7 mouse cellular contexts compared by ENCODE assay signal in genomic region chr3:51396219-51397068, GRCm38 (mm10). TPM values are rescaled to one million over a fixed set of nuclear protein-coding genes. Genes with fewer than 3 reads are reported as not detected.
DNase-seq lines count a peak whose midpoint lies in the region; ATAC-seq and TF ChIP-seq lines count a peak whose summit lies in the region.

Gene Mgarp (minus strand): TSS chr3:51396738.

- H3K27me3 ChIP-seq in hindbrain, embryonic 14.5 days (ENCODE audit: control insufficient read depth, insufficient read depth, low read length) = peaks cover 32% of the 10 kb centered on the region
- H3K27me3 ChIP-seq in liver, embryonic 12.5 days (replicated peaks) = peaks cover 53% of the 10 kb centered on the region
- no peaks in the 10 kb centered on the region for H3K27me3 ChIP-seq in myocyte (ENCODE audit: control insufficient read depth, insufficient read depth, insufficient read length)

- H3K27ac ChIP-seq in hindbrain, embryonic 14.5 days = no peak within 1 kb of the TSS
- H3K27ac ChIP-seq in liver, embryonic 12.5 days = no peak within 1 kb of the TSS

- peak within 1 kb of the TSS; percentile 47; the same call in 1 of the 2 replicates for H3K9ac ChIP-seq in hindbrain, embryonic 14.5 days
- H3K9ac ChIP-seq in liver, embryonic 12.5 days = peak within 1 kb of the TSS; percentile 52

- peak; percentile 58 for DNase-seq in T-cell, adult 2 months (ENCODE audit: low spot score)
- DNase-seq in c-Kit-positive CD71-positive TER-119-positive erythroid progenitor cells, embryonic 14.5 days (ENCODE audit: low spot score) = peak; percentile 71
- peak; percentile 55 for DNase-seq in gastrocnemius, adult 18-20 months (ENCODE audit: low spot score)
- no peak for DNase-seq in hindbrain, embryonic 14.5 days (ENCODE audit: low spot score)
- peak; percentile 91 for DNase-seq in testis, postnatal 10 days (ENCODE audit: low spot score)

- 3% methylated on average over 41 of the region's 41 CpGs for WGBS in hindbrain, embryonic 14.5 days
- 2% methylated on average over 41 of the region's 41 CpGs for WGBS in liver, embryonic 12.5 days (ENCODE audit: insufficient replicate concordance)

- no peak for TF ChIP-seq POLR2A in myocyte (IDR thresholded peaks at IDR 0.05; ENCODE audit: insufficient read length, low read depth)

- H3K4me2 ChIP-seq in hindbrain, embryonic 14.5 days (replicated peaks) = peak within 1 kb of the TSS; percentile 72
- peak within 1 kb of the TSS; percentile 84 for H3K4me2 ChIP-seq in liver, embryonic 12.5 days
- peak within 1 kb of the TSS; percentile 48 for H3K4me2 ChIP-seq in myocyte (ENCODE audit: low read depth)

- H3K9me3 ChIP-seq in hindbrain, embryonic 14.5 days (ENCODE audit: control insufficient read depth, low read length) = no peaks in the 10 kb centered on the region
- no peaks in the 10 kb centered on the region for H3K9me3 ChIP-seq in liver, embryonic 12.5 days (replicated peaks)

- peak; percentile 73 for ATAC-seq in hindbrain, embryonic 14.5 days (ENCODE audit: low FRiP score)
- ATAC-seq in liver, embryonic 12.5 days = peak; percentile 90

- no peaks in the 10 kb centered on the region for H3K79me2 ChIP-seq in myocyte (ENCODE audit: control insufficient read depth, insufficient read depth)

- H3ac ChIP-seq in myocyte (ENCODE audit: control insufficient read depth, insufficient read length) = no peak within 1 kb of the TSS

- peak within 1 kb of the TSS; percentile 41 for H3K4me3 ChIP-seq in hindbrain, embryonic 14.5 days (replicated peaks; ENCODE audit: low read length)
- peak within 1 kb of the TSS; percentile 62 for H3K4me3 ChIP-seq in liver, embryonic 12.5 days
- no peak within 1 kb of the TSS for H3K4me3 ChIP-seq in myocyte

- no peaks in the 10 kb centered on the region; the same call in 1 of the 2 replicates for H3K4me1 ChIP-seq in hindbrain, embryonic 14.5 days (replicated peaks; ENCODE audit: control insufficient read depth, insufficient read depth, low read length)
- H3K4me1 ChIP-seq in liver, embryonic 12.5 days = peaks cover 29% of the 10 kb centered on the region

- no peaks in the 10 kb centered on the region for H3K36me3 ChIP-seq in hindbrain, embryonic 14.5 days (replicated peaks; ENCODE audit: control insufficient read depth, insufficient read depth)
- H3K36me3 ChIP-seq in liver, embryonic 12.5 days = no peaks in the 10 kb centered on the region
- no peaks in the 10 kb centered on the region for H3K36me3 ChIP-seq in myocyte (ENCODE audit: control insufficient read depth, insufficient read depth)

TF ChIP-seq in myocyte, 11 proteins besides CTCF, POLR2A, EP300 and RAD21:
- TF ChIP-seq MYOG (IDR thresholded peaks at IDR 0.05; ENCODE audit: control insufficient read depth in 1 of 3, insufficient read depth in 1 of 3, insufficient read length in 2 of 3, low read depth in 2 of 3) = no peak
- TF ChIP-seq MAX (IDR thresholded peaks at IDR 0.05; ENCODE audit: low read depth) = no peak
- no peak for TF ChIP-seq REST (IDR thresholded peaks at IDR 0.05; ENCODE audit: insufficient read depth, insufficient read length)
- TF ChIP-seq USF1 (IDR thresholded peaks at IDR 0.05; ENCODE audit: low read depth) = no peak
- no peak for TF ChIP-seq E2F4 (IDR thresholded peaks at IDR 0.05; ENCODE audit: insufficient read depth)
- TF ChIP-seq TCF3 (IDR thresholded peaks at IDR 0.05; ENCODE audit: insufficient read length, low read depth) = no peak
- no peak for TF ChIP-seq TCF12 (IDR thresholded peaks at IDR 0.05; ENCODE audit: insufficient read depth, poor library complexity, severe bottlenecking)
- TF ChIP-seq POLR2AphosphoS2 (IDR thresholded peaks at IDR 0.05; ENCODE audit: insufficient read length, low read depth) = no peak

RNA-seq across cellular contexts. Expression of gene Mgarp, which starts in this region (rescaled TPM):
- under 1 TPM in 1 of 2 experiments, not detected in 1; 0.25 TPM for total RNA-seq in gastrocnemius, adult 18-20 months (2021)
- polyA plus RNA-seq in hindbrain, embryonic 14.5 days (2014; fragmentation: Nextera tagmentation; extraction: Ambion mirVana) = 0.16 and 1.3 TPM in 2 replicates
- polyA plus RNA-seq in liver, embryonic 12.5 days (2016; fragmentation: Nextera tagmentation; extraction: Ambion mirVana) = 1.3 and 1.7 TPM in 2 replicates
- 0.88 TPM for polyA plus RNA-seq in myocyte (2012; fragmentation: generic; extraction: Trizol)

Comparison
In these comparisons a context has a peak if more than half of its experiments do, and no peak if none do; other contexts are left out.
1. Peak in DNase-seq in gastrocnemius, adult 18-20 months; RNA of the gene not detected or under 1 TPM.